Mouse (Mus musculus): ENCODE results near the gene Cers1.

Cers1 gene

GRCm38 (mm10) chr8:70315624-70316510, at the start of gene Cers1:
TSS of gene Cers1 (plus strand) at chr8:70315775.
- peak; percentile 68 to 82 for DNase-seq (ENCODE audit: low spot score in 2 of 2)

DNA sequence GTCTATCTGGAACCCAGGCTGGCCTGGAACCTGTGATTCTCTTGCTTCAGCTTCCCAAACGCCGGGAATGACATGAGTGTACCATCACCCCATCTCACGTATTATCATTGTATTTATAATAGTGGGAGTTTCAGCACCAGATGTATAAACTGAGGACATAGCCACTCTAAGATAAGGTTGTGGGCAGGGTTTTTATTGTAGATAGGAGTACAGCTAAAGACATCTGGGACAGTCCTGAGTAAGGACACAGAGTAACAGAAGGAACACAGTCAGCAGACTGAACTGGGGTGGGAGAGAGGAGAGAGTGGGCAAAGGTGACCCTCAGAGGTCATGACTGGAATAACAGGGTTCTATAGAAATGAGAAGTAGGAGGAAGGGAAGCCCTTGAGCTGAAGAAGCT, 47.9 kb upstream of the Cers1 start:
- DNase-seq (ENCODE audit: low spot score in 2 of 2): no peak

GRCm38 (mm10) chr8:70268311-70268710, 47.3 kb upstream of the Cers1 start:
- DNase-seq (ENCODE audit: low spot score in 2 of 2): no peak

GRCm38 (mm10) chr8:70268799-70269565, 46.6 kb upstream of the Cers1 start:
- no peak for DNase-seq (ENCODE audit: low spot score in 2 of 2)

GRCm38 (mm10) chr8:70272949-70273348, 42.6 kb upstream of the Cers1 start:
- DNase-seq (ENCODE audit: low spot score in 2 of 2): no peak

GRCm38 (mm10) chr8:70274350-70274749, 41.2 kb upstream of the Cers1 start:
- no peak for DNase-seq (ENCODE audit: low spot score in 2 of 2)

- DNase-seq (ENCODE audit: low spot score in 2 of 2): no peak
Measured at GRCm38 (mm10) chr8:70276476-70276875, 39.1 kb upstream of the Cers1 start.

- no peak for DNase-seq (ENCODE audit: low spot score in 2 of 2)
Measured at GRCm38 (mm10) chr8:70278175-70278574, 37.4 kb upstream of the Cers1 start.

GRCm38 (mm10) chr8:70279266-70279665, 36.3 kb upstream of the Cers1 start:
- DNase-seq (ENCODE audit: low spot score in 2 of 2): no peak

GRCm38 (mm10) chr8:70281001-70281400, 34.6 kb upstream of the Cers1 start:
- DNase-seq (ENCODE audit: low spot score in 2 of 2): no peak

DNA sequence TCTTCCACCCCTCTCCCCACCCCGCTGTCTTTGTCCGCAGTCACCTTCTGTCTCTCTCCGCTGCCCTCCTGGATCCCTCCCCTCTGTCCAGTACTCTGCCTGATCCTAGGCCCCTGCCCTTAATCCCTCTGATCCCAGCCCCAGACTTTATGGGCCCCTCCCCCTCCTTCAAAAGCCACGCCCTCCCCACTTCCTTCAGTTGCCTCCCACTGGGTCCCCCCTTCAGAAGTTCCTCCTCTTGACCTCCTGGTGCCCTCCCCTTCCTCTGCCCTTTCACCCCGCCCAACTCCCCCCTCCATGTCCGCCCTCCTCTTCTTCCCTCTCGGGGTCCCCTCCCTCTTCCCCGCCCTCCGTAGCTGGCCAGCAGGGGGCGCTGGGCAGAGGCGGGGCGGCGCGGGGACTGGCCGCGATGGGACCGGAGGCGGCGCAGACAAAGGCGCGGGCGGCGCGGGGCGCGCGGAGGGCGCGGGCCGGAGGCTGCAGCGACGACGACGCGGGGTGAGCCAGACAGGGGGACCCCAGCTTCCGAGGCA, 32.9 kb upstream of the Cers1 start, which contains the start of gene Homer3:
TSS of gene Homer3 (plus strand) at position 225 of the 533 bp plus-strand sequence.
- DNase-seq (ENCODE audit: low spot score in 2 of 2): peak; percentile 78 to 79

DNA sequence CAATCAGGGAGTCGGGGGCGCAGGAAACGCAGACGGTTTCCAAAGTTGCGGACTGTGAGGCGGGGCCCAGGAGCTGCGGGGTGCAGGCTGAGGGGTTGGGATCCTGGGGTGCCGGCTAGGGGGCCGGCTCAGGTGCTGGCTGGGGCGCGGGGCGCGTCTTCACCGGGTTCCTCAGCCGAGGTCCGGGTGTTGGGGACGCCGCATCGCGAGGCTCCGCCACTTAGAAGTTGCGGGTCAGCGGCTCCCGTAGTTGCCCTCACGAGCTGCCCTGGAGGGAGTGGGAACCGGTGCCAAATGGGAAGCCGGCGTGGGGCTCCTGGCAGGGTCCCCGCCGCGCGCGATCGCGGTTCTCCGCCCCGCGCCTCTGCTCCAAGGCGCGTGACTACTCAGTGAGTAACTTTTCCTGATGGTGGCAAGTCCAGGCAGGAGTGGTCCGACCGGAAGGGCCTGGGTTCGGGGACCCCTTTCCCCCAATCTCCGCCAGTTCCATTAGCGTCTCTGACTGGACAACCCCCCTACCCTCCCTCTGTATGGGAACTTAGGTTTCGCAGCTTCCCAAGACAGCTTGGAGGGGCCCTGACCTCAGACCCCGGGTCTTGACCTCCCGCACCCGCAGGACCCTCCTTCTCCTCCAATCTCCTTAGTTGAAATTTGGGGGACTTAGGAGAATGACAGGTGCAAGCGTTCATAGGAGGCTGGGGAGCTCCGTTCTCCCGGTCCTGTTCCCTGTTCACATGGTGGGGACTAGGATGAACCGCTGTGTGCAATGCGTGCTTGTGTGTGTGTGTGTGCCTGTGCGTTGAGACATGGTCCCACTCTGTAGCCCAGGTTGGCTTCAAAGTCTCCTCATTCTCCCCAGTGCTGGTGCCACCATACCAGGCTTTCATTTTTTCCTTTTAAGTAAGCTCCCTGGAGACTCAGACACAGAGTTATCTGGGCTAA, 32.2 kb upstream of the Cers1 start:
- DNase-seq (ENCODE audit: low spot score in 2 of 2): no peak

DNA sequence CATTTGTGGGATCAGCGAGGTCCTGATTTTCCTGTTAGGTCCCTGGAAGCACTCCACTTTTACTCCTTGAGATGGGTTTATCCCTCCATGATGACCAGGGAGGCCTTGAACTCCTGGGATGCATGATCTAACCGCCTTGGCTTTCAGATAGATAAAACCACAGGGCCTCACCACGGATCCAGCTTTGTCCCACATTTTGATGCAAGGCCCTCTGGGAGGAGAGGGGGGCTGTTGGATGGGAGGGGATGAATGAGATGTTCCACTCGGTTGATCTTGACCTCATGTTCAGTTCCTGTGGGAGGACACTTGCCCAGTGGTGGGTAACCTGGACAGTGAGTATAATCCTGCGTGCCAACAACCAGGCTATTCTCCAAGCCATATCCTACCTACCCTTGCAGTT, 31.2 kb upstream of the Cers1 start:
- no peak for DNase-seq (ENCODE audit: low spot score in 2 of 2)

DNA sequence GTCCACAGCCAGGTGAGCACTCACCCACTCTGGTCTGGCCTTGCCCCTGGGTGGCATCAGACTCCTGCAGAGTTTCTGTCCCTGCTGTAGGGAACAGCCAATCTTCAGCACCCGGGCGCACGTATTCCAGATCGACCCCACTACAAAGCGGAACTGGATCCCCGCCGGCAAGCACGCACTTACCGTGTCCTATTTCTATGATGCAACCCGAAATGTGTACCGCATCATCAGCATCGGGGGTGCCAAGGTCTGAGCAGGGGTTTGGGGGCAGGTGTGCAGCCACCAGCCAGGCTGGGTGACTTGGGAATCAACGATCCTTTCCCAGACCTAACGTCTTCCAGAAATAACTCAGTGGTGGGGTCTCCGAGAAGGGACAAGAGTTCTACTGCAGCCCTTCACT, 30.3 kb upstream of the Cers1 start:
- DNase-seq (ENCODE audit: low spot score in 2 of 2): no peak

GRCm38 (mm10) chr8:70286737-70287136, 28.8 kb upstream of the Cers1 start:
- no peak for DNase-seq (ENCODE audit: low spot score in 2 of 2)

- DNase-seq (ENCODE audit: low spot score in 2 of 2): no peak
Measured at GRCm38 (mm10) chr8:70293988-70294405, 21.6 kb upstream of the Cers1 start.

DNA sequence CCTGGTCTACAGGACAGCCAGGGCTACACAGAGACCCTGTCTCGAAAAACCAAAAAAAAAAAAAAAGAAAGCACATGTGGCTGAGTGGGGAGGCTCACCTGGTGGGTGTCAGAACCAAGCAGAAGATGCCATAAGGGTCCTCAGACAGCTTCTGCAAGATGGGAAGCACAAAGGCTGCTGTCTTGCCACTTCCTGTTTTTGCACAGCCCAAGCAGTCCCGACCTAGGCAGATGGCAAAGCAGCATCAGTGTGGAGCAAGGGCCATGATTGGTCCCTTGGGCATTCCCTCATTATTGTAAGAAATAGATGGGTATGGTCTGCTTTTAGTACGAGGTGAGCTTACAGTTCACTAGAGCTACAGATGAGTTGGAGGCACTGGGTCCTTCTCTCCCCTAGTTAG, 14.7 kb upstream of the Cers1 start:
- no peak for DNase-seq (ENCODE audit: low spot score in 2 of 2)

- peak; percentile 88 to 94 for DNase-seq (ENCODE audit: low spot score in 2 of 2)
Measured at GRCm38 (mm10) chr8:70302358-70302890, 13.2 kb upstream of the Cers1 start, which contains the start of the genes Ddx49 and Cope. TSS of gene Ddx49 (minus strand) at chr8:70302489. TSS of gene Cope (plus strand) at chr8:70302518.

GRCm38 (mm10) chr8:70302901-70303300, 12.7 kb upstream of the Cers1 start:
- no peak for DNase-seq (ENCODE audit: low spot score in 2 of 2)

DNA sequence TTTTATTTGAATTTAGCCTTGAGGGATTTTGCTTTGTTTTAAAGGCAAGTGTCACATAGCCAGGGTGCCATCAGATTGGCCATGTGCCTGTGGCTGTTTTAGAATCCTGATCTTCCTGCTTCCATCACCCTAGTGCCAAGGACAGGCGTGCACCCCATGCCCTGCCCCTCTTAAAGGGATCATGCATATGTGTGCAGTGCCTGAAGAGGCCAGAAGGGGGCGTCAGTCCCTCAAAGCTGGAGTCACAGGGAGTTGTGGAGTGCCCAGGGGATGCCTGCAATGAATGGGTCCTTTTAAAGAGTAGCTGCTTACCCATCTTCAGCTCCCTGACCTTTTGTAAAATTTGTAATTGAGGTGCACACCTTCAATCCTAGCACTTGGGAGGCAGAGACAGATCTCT, 6.3 kb upstream of the Cers1 start:
- DNase-seq (ENCODE audit: low spot score in 2 of 2): no peak

DNA sequence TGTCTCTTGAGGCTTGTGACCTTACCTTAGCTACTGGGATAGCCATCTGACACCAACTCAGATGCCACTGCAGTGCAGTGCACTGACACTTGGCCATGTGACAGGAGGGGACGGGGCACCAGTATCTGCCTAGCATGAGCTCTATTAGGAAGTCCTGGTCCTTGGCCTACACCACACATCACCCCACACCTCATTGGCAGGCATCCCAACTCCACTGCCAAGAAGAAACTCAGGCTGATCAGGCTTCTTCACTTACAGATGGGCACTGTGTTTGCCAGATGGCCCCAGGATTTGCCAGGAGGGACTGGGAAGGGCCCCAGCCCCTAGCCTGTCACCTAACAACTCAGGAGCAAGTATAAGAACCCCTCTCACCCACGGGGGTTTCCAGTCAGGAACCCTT, 2.2 kb upstream of the Cers1 start:
- no peak for DNase-seq (ENCODE audit: low spot score in 2 of 2)
